Mouse (Mus musculus) heart, embryonic 10.5 days (tissue): Measurements from ENCODE around the gene Ubac2. TPM values are rescaled to one million over a fixed set of nuclear protein-coding genes. Genes with fewer than 3 reads are reported as not detected.
"Not testable (repeated sequence)": the region's sequence is repeated elsewhere in the genome, so short reads cannot be mapped to it uniquely, and the experiment has no call there.

ENCODE experiments used
- DNase-seq: peaks from one replicate; pipeline ENCODE4 v3.0.0-alpha.2; 2017; ENCODE audit warnings: low spot score
- H3K27ac ChIP-seq: fragments of 300-500 bp; sonication (generic); 2 replicates; pipeline ENCODE4 v1.5.1; 2016; ENCODE audit warnings: mild to moderate bottlenecking
- H3K27me3 ChIP-seq: fragments of 300-500 bp; sonication (generic); 2 replicates; pipeline ENCODE4 v1.6.1; 2016; ENCODE audit warnings: mild to moderate bottlenecking; ENCODE audit not compliant: poor library complexity, insufficient read depth, severe bottlenecking
- H3K36me3 ChIP-seq: fragments of 300-500 bp; sonication (generic); 2 replicates; pipeline ENCODE4 v1.6.1; 2016; ENCODE audit warnings: mild to moderate bottlenecking, moderate library complexity
- H3K4me1 ChIP-seq: fragments of 300-500 bp; sonication (generic); 2 replicates; pipeline ENCODE4 v1.6.1; 2016; ENCODE audit warnings: mild to moderate bottlenecking
- H3K4me3 ChIP-seq: fragments of 300-500 bp; sonication (generic); 2 replicates; pipeline ENCODE4 v1.5.1; 2016; ENCODE audit warnings: mild to moderate bottlenecking, moderate library complexity
- H3K9me3 ChIP-seq: fragments of 300-500 bp; sonication (generic); 2 replicates; pipeline ENCODE4 v1.6.1; 2016; ENCODE audit warnings: mild to moderate bottlenecking, moderate library complexity
- WGBS: fragments of 180-500 bp; shearing (Covaris S2); methylation state at CpG from one replicate; pipeline ENCODE4 v1.1.7; 2016; 5-methylcytosine and 5-hydroxymethylcytosine counted together
- polyA plus RNA-seq: library from polyadenylated mRNA; unstranded; fragments of >200 nt; fragmentation: Nextera tagmentation; extraction: Ambion mirVana; gene quantifications from 2 replicates; pipeline ENCODE4 v1.2.1, GENCODE M21; 2016

Ubac2 gene
- polyA plus RNA-seq, 1 experiment from 2014 or later: 63.4 TPM

GRCm38 (mm10) chr14:122064519-122064918 lies 186.1 kb downstream of the Ubac2 start:
- 9% methylated on average over 2 of the region's 2 CpGs for WGBS
- no peak overlapping the region for H3K27ac ChIP-seq
- no peak overlapping the region for H3K4me3 ChIP-seq
- H3K36me3 ChIP-seq: no peaks in the 10 kb centered on the region
- no peak for DNase-seq
- H3K9me3 ChIP-seq: no peaks in the 10 kb centered on the region
- peaks cover 18% of the 10 kb centered on the region for H3K4me1 ChIP-seq
- H3K27me3 ChIP-seq: peaks cover 52% of the 10 kb centered on the region

GRCm38 (mm10) chr14:122066243-122066642 lies 187.8 kb downstream of the Ubac2 start:
- no peak for DNase-seq
- H3K36me3 ChIP-seq: no peaks in the 10 kb centered on the region
- no peaks in the 10 kb centered on the region for H3K9me3 ChIP-seq
- no peak overlapping the region for H3K27ac ChIP-seq
- no peak overlapping the region for H3K4me3 ChIP-seq
- peaks cover 67% of the 10 kb centered on the region for H3K27me3 ChIP-seq
- peaks cover 20% of the 10 kb centered on the region for H3K4me1 ChIP-seq
- 67% methylated on average over 4 of the region's 4 CpGs for WGBS

- not testable (repeated sequence) for H3K4me3 ChIP-seq, DNase-seq, H3K36me3 ChIP-seq, H3K9me3 ChIP-seq, H3K27ac ChIP-seq
- 69% methylated on average over 3 of the region's 3 CpGs for WGBS
- H3K27me3 ChIP-seq: peaks cover 82% of the 10 kb centered on the region
- peaks cover 20% of the 10 kb centered on the region for H3K4me1 ChIP-seq
Observed at GRCm38 (mm10) chr14:122068036-122068435, 189.6 kb downstream of the Ubac2 start.

- H3K36me3 ChIP-seq: no peaks in the 10 kb centered on the region
- H3K4me3 ChIP-seq: no peak overlapping the region
- peak; percentile 89 for DNase-seq
- WGBS: 25% methylated on average over 11 of the region's 11 CpGs
- H3K4me1 ChIP-seq: peaks cover 20% of the 10 kb centered on the region
- H3K27ac ChIP-seq: 0 out of 2 replicates have a peak overlapping the region, but pooled peaks have one; percentile 5
- peaks cover 82% of the 10 kb centered on the region for H3K27me3 ChIP-seq
- no peaks in the 10 kb centered on the region for H3K9me3 ChIP-seq
Observed at GRCm38 (mm10) chr14:122068801-122069695, 190.6 kb downstream of the Ubac2 start.

GRCm38 (mm10) chr14:122069948-122070347 lies 191.5 kb downstream of the Ubac2 start:
- peaks cover 20% of the 10 kb centered on the region for H3K4me1 ChIP-seq
- no peaks in the 10 kb centered on the region for H3K9me3 ChIP-seq
- no peaks in the 10 kb centered on the region for H3K36me3 ChIP-seq
- H3K27ac ChIP-seq: no peak overlapping the region
- no peak overlapping the region for H3K4me3 ChIP-seq
- DNase-seq: no peak
- 80% methylated on average over 3 of the region's 3 CpGs for WGBS
- peaks cover 81% of the 10 kb centered on the region for H3K27me3 ChIP-seq

Other genes starting within 250 kb of the Ubac2 start
- 5.4 and 6.6 TPM in 2 replicates for gene Dock9, start 80.8 kb upstream of the Ubac2 start, polyA plus RNA-seq
- gene Gpr18, start 37.2 kb downstream of the Ubac2 start, polyA plus RNA-seq: 0.34 TPM in 1 of 2 replicates, not detected in the other
- gene Gpr183, start 86.6 kb downstream of the Ubac2 start, polyA plus RNA-seq: 1.6 and 2.3 TPM in 2 replicates
- gene Timm8a2, start 156.1 kb downstream of the Ubac2 start, polyA plus RNA-seq: not detected in 2 replicates
- 126 and 136 TPM in 2 replicates for gene Tm9sf2, start 228.4 kb downstream of the Ubac2 start, polyA plus RNA-seq